Mouse (Mus musculus): ENCODE measurements at regions not wholly inside any gene's neighbourhood (a gene's known extent, or its start where the extent isn't known, plus 50 kb on each side); places are given as distances from the start of the nearest gene placed in this dataset.

DNA sequence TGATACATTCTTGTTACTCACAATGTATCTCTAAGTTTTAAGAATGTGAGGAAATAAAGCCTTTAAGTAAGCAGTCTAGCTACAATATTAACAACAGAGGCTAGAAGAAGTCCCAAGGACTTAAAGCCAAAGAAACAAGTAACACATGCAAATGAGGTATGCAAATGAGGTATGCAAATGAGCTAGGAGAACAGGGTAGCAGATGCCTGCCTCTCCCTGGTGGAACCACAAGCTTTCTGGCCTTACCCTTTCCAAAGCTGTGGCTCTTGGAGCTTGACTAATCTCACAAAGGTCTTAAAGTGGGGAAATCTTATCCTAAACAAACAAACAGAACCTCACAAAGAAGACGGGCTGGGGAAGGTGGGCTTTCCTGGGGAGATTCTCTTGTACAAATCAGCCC, 322.1 kb downstream of the Setd4 start:
- no peak for DNase-seq (ENCODE audit: low read depth, low spot score)

DNA sequence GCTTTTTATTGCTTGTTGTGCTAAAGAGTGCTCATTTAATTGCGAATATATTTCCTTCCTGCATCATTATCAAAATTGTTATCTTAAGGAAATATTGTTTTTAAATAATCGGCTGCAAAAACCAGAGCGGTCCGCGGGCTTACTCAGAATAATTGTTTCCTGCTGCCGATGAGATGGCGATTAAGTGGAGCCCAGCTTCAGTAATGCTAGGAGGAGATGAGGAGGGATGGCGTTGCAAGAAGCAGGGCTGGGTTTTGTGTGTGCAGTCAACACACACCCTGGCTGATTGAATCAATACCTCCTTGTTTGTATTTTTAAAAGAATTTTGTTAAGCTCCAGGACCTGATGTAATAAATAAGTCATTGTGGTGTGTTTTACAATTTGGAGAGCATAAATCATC, 331.2 kb downstream of the Setd4 start:
- DNase-seq (ENCODE audit: low read depth, low spot score) = no peak

DNA sequence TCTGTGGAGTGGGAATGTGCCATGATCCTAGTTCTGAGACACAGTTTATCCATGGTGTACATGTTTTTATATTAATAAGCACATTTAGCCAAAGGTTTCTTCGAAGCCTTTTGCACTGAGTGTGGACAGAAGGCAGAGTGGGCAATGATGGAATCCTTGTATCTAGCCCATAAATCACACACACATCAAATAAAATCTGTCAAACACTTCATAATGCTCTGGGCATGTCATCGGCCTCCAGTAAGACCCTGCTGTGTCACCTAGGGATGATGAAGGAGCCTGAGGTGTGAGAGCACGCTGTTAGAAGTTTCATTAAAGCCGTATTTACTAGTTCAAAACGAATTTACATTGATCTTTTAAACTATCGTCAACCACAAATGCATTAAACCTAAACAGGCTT, 331.7 kb downstream of the Setd4 start:
- no peak for DNase-seq (ENCODE audit: low read depth, low spot score)

DNA sequence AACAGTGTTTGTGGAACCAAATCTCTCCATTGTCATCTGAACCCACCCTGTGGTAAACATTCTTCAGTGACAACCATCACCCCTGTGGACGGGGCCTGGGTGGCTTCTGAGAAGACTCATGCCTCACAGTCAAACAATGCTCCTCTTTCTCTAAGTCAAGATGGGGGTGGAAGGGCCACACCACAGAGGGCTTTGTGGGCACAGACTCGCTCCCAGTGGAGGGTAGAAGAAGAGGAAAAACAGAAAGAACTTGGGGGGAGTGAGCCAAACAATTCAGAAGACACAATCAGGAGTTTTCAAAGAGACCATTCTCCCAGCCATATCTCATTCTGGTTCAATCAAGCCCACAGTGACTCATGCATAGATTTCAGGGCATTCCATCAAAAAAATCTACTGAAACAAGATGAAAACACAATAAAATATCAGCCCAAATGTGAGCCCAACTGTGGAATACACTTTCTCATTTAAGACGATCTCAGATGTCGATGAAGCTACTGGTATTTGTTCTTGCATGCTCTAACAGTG, 339.7 kb downstream of the Setd4 start:
- no peak for DNase-seq (ENCODE audit: low read depth, low spot score)

DNA sequence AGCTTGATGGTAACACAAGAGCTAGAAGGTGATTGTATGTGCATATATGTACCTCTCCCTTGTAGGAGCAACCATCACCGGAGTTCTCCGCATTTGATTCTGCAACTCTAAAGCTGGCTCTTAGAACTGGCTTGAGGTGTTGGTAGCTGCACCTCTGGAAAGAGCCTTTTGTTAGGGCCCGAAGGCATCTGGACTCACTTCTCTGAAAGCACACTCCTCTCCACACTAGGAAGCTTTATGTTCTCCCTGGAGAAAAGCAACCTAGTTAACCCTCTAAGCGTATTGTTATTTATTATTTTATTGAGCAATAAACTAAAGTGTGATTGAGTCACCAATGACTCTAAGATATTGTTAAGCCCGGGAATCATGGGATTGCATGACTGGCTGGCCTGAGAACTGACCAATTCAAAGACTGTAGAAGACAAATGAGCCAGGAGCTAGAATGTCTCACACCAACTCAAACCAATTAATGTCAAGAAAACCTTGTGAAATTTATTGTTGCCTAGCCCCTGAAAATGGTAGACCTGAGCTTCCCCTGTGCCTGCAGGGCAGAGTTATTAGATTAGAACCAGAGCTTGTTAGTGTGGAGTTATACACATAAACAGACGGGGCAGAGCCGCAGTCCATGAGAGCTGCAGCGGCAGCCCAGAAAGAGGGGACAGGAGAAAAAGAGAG, 340.6 kb downstream of the Setd4 start:
- no peak for DNase-seq (ENCODE audit: low read depth, low spot score)

DNA sequence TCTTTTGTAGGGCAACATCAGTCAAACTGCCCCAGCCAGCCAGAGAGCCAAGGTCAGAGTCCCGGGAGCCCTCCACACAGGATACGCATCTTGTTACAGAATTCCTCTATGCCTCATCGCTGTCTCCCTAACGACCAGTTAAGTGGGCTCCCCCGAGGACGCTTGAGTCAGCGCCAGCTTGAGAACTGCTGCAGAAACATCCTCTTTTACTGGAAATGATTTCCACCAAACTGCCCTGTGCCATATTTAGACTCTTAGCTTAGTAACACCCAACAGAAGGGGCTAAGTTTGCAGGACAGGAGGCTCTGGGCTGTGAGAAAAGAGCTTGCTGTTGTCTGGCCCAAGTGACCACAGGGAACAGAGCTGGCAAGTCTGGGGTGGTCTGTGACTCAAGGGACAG, 357.0 kb downstream of the Setd4 start:
- DNase-seq (ENCODE audit: low read depth, low spot score) = no peak

DNA sequence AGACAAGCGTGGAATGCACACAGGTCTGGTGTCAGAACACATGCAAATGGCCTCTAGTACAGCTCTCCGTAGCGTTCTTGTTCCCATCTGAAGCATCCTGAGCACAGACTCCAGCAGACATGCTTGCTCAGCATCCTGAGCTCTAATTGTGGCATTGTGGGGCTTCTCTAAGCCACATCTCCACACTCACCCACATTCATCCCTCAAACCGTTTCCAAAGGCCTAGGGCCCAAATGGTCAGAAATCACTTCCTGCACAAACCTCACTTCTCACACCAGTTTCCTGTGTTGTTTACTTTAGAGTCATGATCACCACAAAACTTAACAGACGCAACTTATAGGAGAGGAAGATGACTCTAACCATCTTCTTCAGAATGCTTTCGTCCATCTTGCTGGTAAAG, 358.1 kb downstream of the Setd4 start:
- DNase-seq (ENCODE audit: low read depth, low spot score) = no peak

DNA sequence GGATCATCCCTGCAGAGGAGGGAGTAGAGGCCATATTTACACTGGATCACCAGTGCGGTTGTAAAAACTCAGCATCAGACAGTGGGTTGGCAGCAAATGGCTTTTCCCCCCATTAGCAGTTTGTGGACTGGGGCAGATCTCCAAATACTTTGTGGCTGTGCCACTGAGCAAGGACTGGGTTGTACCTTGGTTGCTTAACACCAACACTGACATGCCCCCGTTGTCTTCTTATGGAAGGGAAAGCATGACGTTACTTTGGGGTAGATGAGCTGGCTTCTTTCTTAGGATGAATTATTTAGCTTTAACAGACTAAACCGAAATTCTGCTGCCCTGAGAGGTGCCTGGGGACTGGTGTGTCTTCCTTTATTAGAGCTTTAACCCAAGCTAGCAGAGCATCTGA, 365.0 kb downstream of the Setd4 start:
- no peak for DNase-seq (ENCODE audit: low read depth, low spot score)

DNA sequence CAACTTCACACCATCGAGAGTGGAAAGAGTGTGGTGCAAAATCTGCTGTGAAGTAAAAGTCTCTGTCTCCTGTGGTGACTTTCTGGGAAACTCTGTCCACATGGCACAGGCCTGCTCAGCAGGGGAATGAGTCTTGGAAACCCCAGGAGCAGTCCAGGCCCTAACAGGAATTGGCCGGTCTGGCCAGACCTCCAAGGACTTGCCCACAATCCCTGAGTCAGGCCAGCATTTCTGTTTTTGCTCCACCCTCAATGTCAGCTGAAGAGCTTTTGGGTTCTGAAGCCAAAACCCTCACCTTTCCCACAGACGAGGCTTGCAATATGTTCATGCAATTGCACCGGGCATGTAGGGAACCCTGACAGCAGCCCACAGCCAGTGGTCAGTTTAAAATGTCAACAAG, 365.5 kb downstream of the Setd4 start:
- DNase-seq (ENCODE audit: low read depth, low spot score) = no peak

DNA sequence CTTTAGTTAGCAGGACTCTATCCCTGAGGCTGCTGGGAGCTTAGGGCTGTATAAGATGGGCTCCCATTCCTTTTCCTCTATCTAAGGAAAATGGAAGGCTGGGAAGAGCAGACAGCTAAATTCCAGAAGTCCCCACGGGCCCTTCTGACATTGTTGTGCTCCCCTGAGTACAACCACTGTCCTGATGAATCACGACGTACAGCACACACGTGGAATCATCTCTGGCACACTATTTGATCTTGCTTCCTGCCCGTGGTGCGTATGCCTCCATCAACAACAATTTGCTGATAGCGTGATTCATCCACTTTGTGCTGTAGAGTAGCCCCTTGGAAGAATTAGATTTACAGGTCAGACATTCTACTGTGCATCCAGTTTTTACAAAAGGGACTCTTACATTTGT, 378.2 kb downstream of the Setd4 start:
- no peak for DNase-seq (ENCODE audit: low read depth, low spot score)

DNA sequence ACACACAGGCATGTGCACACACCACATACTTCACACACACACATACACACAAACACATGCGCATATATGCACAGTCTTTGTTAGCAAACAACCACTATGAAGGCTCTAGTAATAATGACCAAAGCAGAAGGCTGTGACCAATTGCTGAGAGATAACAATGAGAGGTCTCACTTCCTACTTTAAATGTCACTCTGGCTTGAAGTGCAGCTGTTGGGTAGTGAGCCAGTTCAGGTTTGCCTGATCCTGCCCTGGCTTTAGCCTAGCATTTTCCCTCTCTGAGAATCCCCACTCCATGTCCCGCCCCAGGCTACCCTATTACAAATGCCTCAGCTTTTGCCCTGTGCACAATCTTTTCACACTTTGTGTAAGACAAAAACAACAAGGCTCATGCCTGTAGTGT, 378.7 kb downstream of the Setd4 start:
- DNase-seq (ENCODE audit: low read depth, low spot score) = no peak

DNA sequence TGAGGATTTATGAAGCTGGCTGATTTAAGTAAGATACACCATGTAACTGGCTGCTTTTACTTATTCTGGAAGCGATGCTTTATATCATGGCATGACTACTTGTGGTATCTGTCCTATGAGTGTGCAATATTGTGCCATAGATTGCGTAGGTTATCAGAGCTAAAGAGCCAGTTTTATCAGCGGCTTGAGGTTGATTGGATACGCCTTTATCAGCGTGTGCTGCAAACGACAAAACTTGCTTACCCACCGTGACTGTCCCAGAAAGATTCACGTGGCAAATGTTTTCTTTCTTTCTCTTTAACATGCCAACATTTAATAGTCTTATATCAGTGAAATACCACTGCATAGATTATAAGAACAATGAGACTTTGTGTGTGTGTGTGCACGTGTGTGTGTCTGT, 384.1 kb downstream of the Setd4 start:
- DNase-seq (ENCODE audit: low read depth, low spot score) = no peak

DNA sequence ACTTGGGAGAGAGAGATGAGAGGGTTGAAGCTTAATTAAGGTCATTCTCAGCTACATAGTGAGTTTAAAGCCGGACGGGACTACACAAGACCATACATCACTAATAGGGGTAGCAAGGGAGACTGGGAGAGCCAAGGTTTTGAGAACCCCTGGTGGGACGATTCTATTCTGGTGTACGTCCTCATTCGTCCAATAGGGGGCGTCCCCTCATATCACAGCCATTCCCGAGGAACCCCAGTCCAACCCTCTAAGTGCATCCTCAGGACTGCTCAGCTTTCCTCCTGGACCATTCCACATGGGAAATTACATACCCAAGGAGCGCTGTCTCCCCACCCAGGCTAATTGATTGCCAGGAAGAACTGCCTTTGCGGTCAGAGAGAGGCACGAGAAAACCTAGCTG, 385.5 kb downstream of the Setd4 start:
- peak; percentile 10 for DNase-seq (ENCODE audit: low read depth, low spot score)

DNA sequence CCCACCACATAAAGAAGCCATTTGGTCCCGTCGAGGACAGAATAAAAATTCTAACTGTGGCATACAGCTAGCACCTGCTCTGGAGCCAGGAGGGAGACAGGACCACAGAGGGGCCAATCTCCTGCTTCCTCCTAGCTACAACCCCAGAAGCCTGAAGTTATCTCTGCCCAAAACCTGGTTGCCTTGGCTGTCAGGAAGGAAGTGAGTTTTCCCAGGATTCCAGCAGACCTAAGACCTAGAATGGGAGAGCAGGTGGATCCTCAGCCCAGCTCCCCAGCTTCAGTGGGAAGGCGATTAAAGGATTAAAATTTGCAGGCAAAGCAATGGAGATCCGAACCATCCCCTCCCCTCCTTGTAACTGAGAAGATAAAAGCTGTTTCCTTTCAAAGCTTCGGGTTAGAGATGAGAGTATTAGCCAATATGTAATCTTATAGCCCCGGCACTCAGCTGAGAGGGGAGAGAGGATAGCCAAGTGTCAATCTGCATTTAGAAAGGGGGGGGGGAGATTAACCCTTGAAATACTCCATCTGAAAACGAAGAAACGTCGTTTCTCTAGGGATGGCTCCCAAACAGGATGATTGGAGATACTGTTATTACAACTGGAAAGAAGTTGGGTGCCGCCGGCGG, 386.1 kb downstream of the Setd4 start:
- no peak for DNase-seq (ENCODE audit: low read depth, low spot score)

DNA sequence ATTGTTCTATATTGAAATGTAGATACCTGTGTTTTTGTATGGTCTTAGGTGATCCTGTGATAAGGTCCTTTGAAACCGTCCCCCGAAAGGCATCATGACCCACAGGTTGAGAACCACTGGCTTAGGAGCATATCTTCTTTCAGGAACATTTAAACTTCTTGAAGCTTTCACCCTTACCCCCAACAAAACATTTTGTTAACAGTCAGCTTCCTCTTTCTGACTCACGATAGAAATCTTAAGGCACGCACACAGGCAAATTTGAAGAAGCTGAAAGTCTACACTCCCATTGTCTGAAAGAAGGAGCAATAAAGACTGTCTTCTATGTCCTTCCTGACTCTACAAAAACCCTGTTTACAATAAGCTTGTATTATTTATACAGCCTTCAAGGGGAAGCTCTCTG, 388.2 kb downstream of the Setd4 start:
- no peak for DNase-seq (ENCODE audit: low read depth, low spot score)

DNA sequence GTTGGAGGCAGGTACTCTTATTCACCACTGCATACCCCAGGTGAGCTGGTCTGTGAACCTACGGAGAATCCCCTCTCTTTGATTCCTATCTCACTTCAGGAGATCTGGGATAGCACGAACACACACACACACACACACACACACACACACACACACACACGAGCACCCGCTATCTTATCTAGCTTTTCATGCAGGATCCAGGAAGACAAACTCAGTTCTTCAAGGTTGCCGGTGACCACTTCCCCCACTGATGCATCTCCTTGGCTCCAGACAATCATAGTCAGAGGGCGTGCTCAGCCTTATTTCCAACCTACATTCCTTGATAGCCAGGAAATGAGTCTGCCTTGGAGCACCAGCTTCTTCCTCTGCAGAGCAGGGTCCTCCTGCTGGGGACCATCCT, 387.7 kb upstream of the Runx1 start:
- DNase-seq (ENCODE audit: low read depth, low spot score) = no peak

DNA sequence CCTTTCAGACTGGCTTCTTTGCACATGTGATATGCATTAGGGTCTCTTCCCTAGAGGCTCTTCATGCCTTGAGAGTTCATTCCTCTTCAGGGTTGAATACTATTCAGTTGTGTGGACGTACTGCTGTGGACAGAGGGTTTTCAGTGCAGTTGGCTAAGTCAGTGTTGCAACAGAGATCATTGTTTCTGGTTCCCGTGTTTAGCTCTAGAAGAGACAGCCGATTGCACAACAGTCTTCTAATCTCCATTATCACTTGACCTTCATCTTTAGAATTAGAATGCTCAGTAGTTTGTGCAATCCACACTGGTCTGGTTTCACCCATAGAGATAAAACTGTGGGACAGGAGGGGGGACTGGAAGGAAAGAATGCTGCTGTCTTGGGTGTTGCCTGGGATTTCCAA, 381.7 kb upstream of the Runx1 start:
- DNase-seq (ENCODE audit: low read depth, low spot score) = no peak

DNA sequence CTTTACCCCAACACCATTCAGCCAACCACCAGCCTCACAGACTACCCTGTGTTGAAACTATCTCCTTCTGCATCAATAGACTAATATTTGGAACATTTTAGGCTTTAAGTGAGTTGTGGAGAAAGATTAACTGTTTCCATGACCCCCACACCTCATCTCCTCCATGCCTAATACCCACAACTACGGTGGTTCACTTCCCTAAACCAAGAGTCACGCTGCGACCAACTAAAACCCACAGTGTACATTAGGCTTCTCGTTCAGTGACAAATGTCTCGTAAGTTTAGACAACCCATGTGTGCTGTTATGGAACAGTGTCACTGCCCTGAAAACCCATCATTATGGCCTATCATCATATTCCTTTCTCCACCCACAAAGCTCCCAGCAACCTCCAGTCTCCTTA, 381.3 kb upstream of the Runx1 start:
- no peak for DNase-seq (ENCODE audit: low read depth, low spot score)

DNA sequence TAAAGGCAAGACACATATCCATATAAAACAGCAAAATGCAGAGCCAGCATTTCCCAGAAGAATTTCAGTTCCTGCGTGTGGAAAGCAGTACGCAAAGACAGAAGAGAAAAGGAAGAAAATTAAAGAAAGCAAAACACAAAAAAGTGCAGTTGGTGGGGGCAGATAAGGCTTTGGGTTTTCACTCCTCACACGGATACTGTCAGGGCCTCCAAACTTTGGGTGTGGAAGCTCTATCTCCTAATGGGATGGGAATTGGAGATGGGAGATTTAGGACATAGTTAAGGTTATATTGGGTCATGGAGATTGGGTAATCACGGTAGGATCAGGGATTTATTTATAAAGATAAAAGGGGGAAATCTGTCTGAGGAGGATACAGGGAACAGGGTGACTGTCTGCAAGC, 380.4 kb upstream of the Runx1 start:
- DNase-seq (ENCODE audit: low read depth, low spot score) = no peak

DNA sequence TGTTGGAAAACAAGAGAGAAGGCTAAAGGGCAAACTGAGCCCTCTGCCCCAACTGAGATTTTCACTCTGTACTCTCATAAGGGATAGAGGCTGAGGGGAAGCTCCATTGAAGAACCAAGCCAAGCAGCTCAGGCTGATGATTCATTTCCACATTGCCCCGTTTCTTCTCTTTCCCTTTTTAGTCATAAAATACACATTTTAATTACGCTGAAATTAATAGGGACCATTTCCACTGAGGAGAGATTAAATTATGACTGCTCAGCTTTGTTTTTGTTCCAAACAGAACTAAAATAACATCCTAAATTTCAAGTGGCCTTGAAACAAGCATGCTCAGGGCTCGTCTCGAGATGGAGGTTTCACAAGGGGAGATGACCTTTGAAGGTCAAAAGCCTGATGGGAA, 378.7 kb upstream of the Runx1 start:
- DNase-seq (ENCODE audit: low read depth, low spot score) = no peak

DNA sequence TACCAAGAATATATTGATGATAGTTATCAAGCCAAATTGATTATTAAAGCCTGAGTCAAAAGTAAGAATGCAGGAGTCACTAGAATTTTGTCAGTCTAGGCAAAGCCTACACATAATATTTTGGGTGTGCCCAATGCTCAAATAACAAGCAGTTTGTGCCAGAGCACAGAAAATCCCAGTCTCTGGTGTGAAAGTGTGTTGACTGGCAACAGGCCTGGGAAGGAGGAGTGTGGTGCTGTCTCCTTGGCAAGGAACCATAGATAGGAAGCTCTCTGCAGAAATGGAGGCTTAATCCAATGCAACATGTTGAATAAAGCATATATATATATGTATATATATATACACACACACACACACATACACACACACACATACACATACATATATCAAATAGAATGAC, 376.6 kb upstream of the Runx1 start:
- DNase-seq (ENCODE audit: low read depth, low spot score) = no peak

DNA sequence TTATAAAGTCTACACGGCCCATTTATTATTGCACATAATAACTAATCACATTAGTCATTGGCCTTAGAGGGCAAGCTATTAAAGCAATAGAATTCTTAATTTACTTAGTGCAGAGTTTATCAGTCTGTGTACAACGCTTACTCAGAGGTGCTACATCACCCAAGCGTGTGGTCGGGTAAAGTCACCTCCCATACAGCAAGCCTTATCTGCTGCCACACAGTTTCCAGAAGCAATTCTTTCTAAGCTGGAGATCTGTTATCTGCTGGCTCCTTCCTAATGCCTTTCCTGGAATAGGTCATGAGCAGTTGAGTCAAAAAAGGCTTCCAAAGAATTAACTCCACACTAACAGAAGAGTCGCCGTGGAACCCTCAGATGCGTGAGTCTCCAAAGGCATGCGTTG, 371.4 kb upstream of the Runx1 start:
- no peak for DNase-seq (ENCODE audit: low read depth, low spot score)

DNA sequence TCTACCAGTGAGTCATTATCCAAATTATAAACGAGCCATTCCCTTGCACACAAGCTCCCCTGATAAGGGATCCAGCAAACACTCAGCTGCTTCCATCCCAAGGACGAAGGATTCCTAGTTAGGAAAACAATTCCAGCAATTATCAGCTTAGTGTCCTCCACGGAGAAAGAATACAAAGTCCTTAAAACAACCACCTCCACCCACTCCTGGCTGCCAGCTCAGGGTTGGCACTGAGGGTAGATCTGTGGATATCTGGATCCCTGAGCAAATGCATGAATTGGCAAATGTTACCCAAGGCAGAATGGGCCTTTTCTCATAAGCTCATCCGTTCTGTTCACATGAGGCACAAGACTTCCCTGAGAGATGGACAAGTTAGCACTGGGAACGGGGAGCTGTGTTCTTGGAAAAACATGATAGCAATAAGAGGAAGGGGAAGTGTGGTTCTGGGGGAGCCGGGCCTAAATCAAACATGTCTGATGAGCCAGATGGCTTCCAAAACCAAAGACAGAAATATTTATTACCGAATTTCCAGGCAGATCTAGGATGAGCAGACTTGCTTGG, 368.1 kb upstream of the Runx1 start:
- no peak for DNase-seq (ENCODE audit: low read depth, low spot score)

All from ZHBTc4 (cell line).